Mouse (Mus musculus): ENCODE measurements around the gene Ptprh.

- TF ChIP-seq CTCF (IDR thresholded peaks at IDR 0.05; ENCODE audit: borderline replicate concordance, extremely low read depth, insufficient read depth, insufficient read length) (no peak), POLR2A (IDR thresholded peaks at IDR 0.05; ENCODE audit: borderline replicate concordance, extremely low read depth, insufficient read depth, insufficient read length, poor library complexity, severe bottlenecking) (no peak)
These were observed 76.5 kb downstream of the Ptprh start for GRCm38 (mm10) chr7:4527302-4527689.
